Mouse (Mus musculus): Measurements from ENCODE around the gene Cacnb4.

Gene Cacnb4

GRCm38 (mm10) chr2:52676023-52676912, at the start of gene Cacnb4:
Gene Cacnb4, minus strand, starts transcription at chr2:52676831.
- peak; percentile 44 to 68 for DNase-seq (ENCODE audit: inconsistent age in 2 of 2, low spot score in 1 of 2)

- DNase-seq (ENCODE audit: inconsistent age in 2 of 2, low spot score in 1 of 2), result peak in 1 of 2 experiments; percentile 30
Observed at GRCm38 (mm10) chr2:52720231-52721025, 43.8 kb upstream of the Cacnb4 start.

- no peak for DNase-seq (ENCODE audit: inconsistent age in 2 of 2, low spot score in 1 of 2)
Observed at GRCm38 (mm10) chr2:52717076-52717475, 40.4 kb upstream of the Cacnb4 start.

GRCm38 (mm10) chr2:52715538-52715937, 38.9 kb upstream of the Cacnb4 start:
- DNase-seq (ENCODE audit: inconsistent age in 2 of 2, low spot score in 1 of 2), result no peak

- no peak for DNase-seq (ENCODE audit: inconsistent age in 2 of 2, low spot score in 1 of 2)
Observed at GRCm38 (mm10) chr2:52714111-52714510, 37.5 kb upstream of the Cacnb4 start.

- no peak for DNase-seq (ENCODE audit: inconsistent age in 2 of 2, low spot score in 1 of 2)
Observed at GRCm38 (mm10) chr2:52710804-52711203, 34.2 kb upstream of the Cacnb4 start.

GRCm38 (mm10) chr2:52709417-52709816, 32.8 kb upstream of the Cacnb4 start:
- no peak for DNase-seq (ENCODE audit: inconsistent age in 2 of 2, low spot score in 1 of 2)

GRCm38 (mm10) chr2:52701368-52702036, 24.9 kb upstream of the Cacnb4 start:
- DNase-seq (ENCODE audit: inconsistent age in 2 of 2, low spot score in 1 of 2), result no peak

- no peak for DNase-seq (ENCODE audit: inconsistent age in 2 of 2, low spot score in 1 of 2)
Observed at GRCm38 (mm10) chr2:52700352-52700751, 23.7 kb upstream of the Cacnb4 start.

GRCm38 (mm10) chr2:52694604-52695003, 18.0 kb upstream of the Cacnb4 start:
- no peak for DNase-seq (ENCODE audit: inconsistent age in 2 of 2, low spot score in 1 of 2)

- no peak for DNase-seq (ENCODE audit: inconsistent age in 2 of 2, low spot score in 1 of 2)
Observed at GRCm38 (mm10) chr2:52691745-52692144, 15.1 kb upstream of the Cacnb4 start.

GRCm38 (mm10) chr2:52686601-52687000, 10.0 kb upstream of the Cacnb4 start:
- DNase-seq (ENCODE audit: inconsistent age in 2 of 2, low spot score in 1 of 2), result no peak

GRCm38 (mm10) chr2:52677589-52677988, 958 bp upstream of the Cacnb4 start:
- DNase-seq (ENCODE audit: inconsistent age in 2 of 2, low spot score in 1 of 2), result no peak

GRCm38 (mm10) chr2:52676913-52677303, 277 bp upstream of the Cacnb4 start:
- peak; percentile 11 to 30 for DNase-seq (ENCODE audit: inconsistent age in 2 of 2, low spot score in 1 of 2)

- peak; percentile 22 to 68 for DNase-seq (ENCODE audit: inconsistent age in 2 of 2, low spot score in 1 of 2)
Observed at GRCm38 (mm10) chr2:52675278-52675987, 1.2 kb downstream of the Cacnb4 start.

GRCm38 (mm10) chr2:52674886-52675277, 1.7 kb downstream of the Cacnb4 start:
- DNase-seq (ENCODE audit: inconsistent age in 2 of 2, low spot score in 1 of 2), result peak in 1 of 2 experiments; percentile 43

- DNase-seq (ENCODE audit: inconsistent age in 2 of 2, low spot score in 1 of 2), result no peak
Observed at GRCm38 (mm10) chr2:52673172-52673571, 3.5 kb downstream of the Cacnb4 start.

- DNase-seq (ENCODE audit: inconsistent age in 2 of 2, low spot score in 1 of 2), result no peak
Observed at GRCm38 (mm10) chr2:52670733-52671132, 5.9 kb downstream of the Cacnb4 start.

GRCm38 (mm10) chr2:52668480-52668879, 8.2 kb downstream of the Cacnb4 start:
- no peak for DNase-seq (ENCODE audit: inconsistent age in 2 of 2, low spot score in 1 of 2)

- DNase-seq (ENCODE audit: inconsistent age in 2 of 2, low spot score in 1 of 2), result no peak
Observed at GRCm38 (mm10) chr2:52656722-52657121, 19.9 kb downstream of the Cacnb4 start.

GRCm38 (mm10) chr2:52654541-52654940, 22.1 kb downstream of the Cacnb4 start:
- DNase-seq (ENCODE audit: inconsistent age in 2 of 2, low spot score in 1 of 2), result no peak
